Mouse (Mus musculus) liver, embryonic 14.5 days (tissue): ENCODE measurements around the gene Hipk2. TPM values are rescaled to one million over a fixed set of nuclear protein-coding genes. Genes with fewer than 3 reads are reported as not detected.
A peak's percentile ranks its signal among the peaks of the same experiment; 100 is the strongest.

Experiments
- ATAC-seq: fragments of 200-750 bp; cut with Nextera tagmentation; 2 replicates; pipeline ENCODE4 v1.8.0; 2017; ENCODE audit warnings: moderate number of reproducible peaks, mild to moderate bottlenecking, moderate library complexity; ENCODE audit not compliant: insufficient read depth
- DNase-seq, 3 experiments: peaks; one replicate each; pipeline ENCODE4 v3.0.0-alpha.2; 2012 to 2013; ENCODE audit warnings: low read depth in 3 of 3, low spot score in 3 of 3
- H3K27ac ChIP-seq: fragments of 300-500 bp; sonication (generic); 2 replicates; pipeline ENCODE4 v1.5.1; 2014; ENCODE audit warnings: moderate library complexity, mild to moderate bottlenecking, control low read depth, inconsistent platforms
- H3K27me3 ChIP-seq: fragments of 300-500 bp; sonication (generic); 2 replicates; pipeline ENCODE4 v1.6.1; 2014; ENCODE audit warnings: mild to moderate bottlenecking, low read length, moderate library complexity; ENCODE audit not compliant: control insufficient read depth, insufficient read depth
- H3K36me3 ChIP-seq: fragments of 300-500 bp; sonication (generic); replicated peaks from 2 replicates; pipeline ENCODE4 v1.6.1; 2014; ENCODE audit warnings: low read depth; ENCODE audit not compliant: control insufficient read depth, insufficient read depth
- H3K4me1 ChIP-seq, 2 experiments: fragments of 200-500 bp in 1 of 2; fragments of 300-500 bp in 1 of 2; sonication (generic) in 1 of 2; replicated peaks; 2 replicates each; pipeline ENCODE4 v1.6.1; 2012 to 2014; ENCODE audit warnings: antibody characterized with exemption in 1 of 2, inconsistent platforms in 1 of 2, low read length in 1 of 2; ENCODE audit not compliant: control insufficient read depth in 2 of 2, insufficient read depth in 2 of 2
- H3K4me2 ChIP-seq: fragments of 300-500 bp; sonication (generic); 2 replicates; pipeline ENCODE4 v1.6.1; 2014; ENCODE audit warnings: low read depth, mild to moderate bottlenecking, control low read depth, moderate library complexity
- H3K4me3 ChIP-seq, 2 experiments: fragments of 200-500 bp in 1 of 2; fragments of 300-500 bp in 1 of 2; sonication (generic) in 1 of 2; 2 replicates each; pipeline ENCODE4 v1.5.1; 2012 to 2014; ENCODE audit warnings: low read depth in 2 of 2, low read length in 2 of 2, mild to moderate bottlenecking in 2 of 2, control low read depth in 1 of 2, inconsistent platforms in 1 of 2, moderate library complexity in 1 of 2; ENCODE audit not compliant: insufficient read depth in 1 of 2
- H3K9ac ChIP-seq: fragments of 300-500 bp; sonication (generic); replicated peaks from 2 replicates; pipeline ENCODE4 v1.6.1; 2014; ENCODE audit warnings: mild to moderate bottlenecking, control low read depth, moderate library complexity
- H3K9me3 ChIP-seq: fragments of 300-500 bp; sonication (generic); 2 replicates; pipeline ENCODE4 v1.6.1; 2016; ENCODE audit warnings: low read length, mixed read lengths; ENCODE audit not compliant: control insufficient read depth
- CTCF ChIP-seq: IDR thresholded peaks from 2 replicates; pipeline ENCODE4 v1.5.1; 2016; ENCODE audit warnings: antibody characterized with exemption, low read depth, control low read depth
- EP300 ChIP-seq: IDR thresholded peaks from 2 replicates; pipeline ENCODE4 v1.6.1; 2016; ENCODE audit warnings: antibody characterized with exemption, low read depth
- WGBS: fragments of 180-500 bp; shearing (Covaris S2); extraction: QIAGEN DNeasy Blood & Tissue Kit; methylation state at CpG from one replicate; pipeline ENCODE4 v1.1.7; 2014; ENCODE audit not compliant: insufficient replicate concordance; 5-methylcytosine and 5-hydroxymethylcytosine counted together
- polyA plus RNA-seq, 2 experiments: library from polyadenylated mRNA; depleted of rRNA in 1 of 2; stranded (reverse) in 1 of 2; unstranded in 1 of 2; fragments of >200 nt; fragmentation: Nextera tagmentation in 1 of 2; extraction: Ambion mirVana in 1 of 2; gene quantifications; 2 replicates each; pipeline versions ENCODE4 v1.2.1 to v1.2.3; 2012 to 2014

The Hipk2 gene
- polyA plus RNA-seq, 2 experiments, result 10.7 to 13.0 TPM

GRCm38 (mm10) chr6:38741024-38741423 lies 134.9 kb downstream of the Hipk2 start:
- no peak overlapping the region for H3K9ac ChIP-seq
- peaks cover 97% of the 10 kb centered on the region for H3K36me3 ChIP-seq
- H3K4me1 ChIP-seq, result peaks cover 0 to 7% of the 10 kb centered on the region in 2 experiments; a peak in 1 of 4 replicates
- no peak overlapping the region for H3K4me3 ChIP-seq
- DNase-seq (no peak), ATAC-seq (no peak)
- H3K27me3 ChIP-seq, result no peaks in the 10 kb centered on the region
- no peaks in the 10 kb centered on the region for H3K9me3 ChIP-seq
- H3K27ac ChIP-seq, result no peak overlapping the region
- WGBS, result 88% methylated on average over 3 of the region's 3 CpGs
- no peak for TF ChIP-seq CTCF
- no peak for TF ChIP-seq EP300
- H3K4me2 ChIP-seq, result no peak overlapping the region

- ATAC-seq, result no peak
- Histone ChIP-seq H3K4me3 (no peak overlapping the region), H3K27ac (no peak overlapping the region), H3K4me1 (peaks cover 0 to 7% of the 10 kb centered on the region in 2 experiments; a peak in 1 of 4 replicates), H3K4me2 (no peak overlapping the region), H3K27me3 (no peaks in the 10 kb centered on the region), H3K9ac (no peak overlapping the region), H3K9me3 (no peaks in the 10 kb centered on the region), H3K36me3 (peaks cover 97% of the 10 kb centered on the region)
- WGBS, result 58% methylated on average over 3 of the region's 3 CpGs
- peak; percentile 23 to 38 (median 24) for DNase-seq
- no peak for TF ChIP-seq EP300
- no peak for TF ChIP-seq CTCF
Measured at GRCm38 (mm10) chr6:38739266-38739665, 136.7 kb downstream of the Hipk2 start.

GRCm38 (mm10) chr6:38737763-38738162 lies 138.2 kb downstream of the Hipk2 start:
- Histone ChIP-seq H3K36me3 (peaks cover 96% of the 10 kb centered on the region), H3K27me3 (no peaks in the 10 kb centered on the region), H3K27ac (no peak overlapping the region), H3K4me3 (no peak overlapping the region), H3K4me1 (peaks cover 0 to 7% of the 10 kb centered on the region in 2 experiments; a peak in 1 of 4 replicates), H3K9me3 (no peaks in the 10 kb centered on the region), H3K9ac (no peak overlapping the region), H3K4me2 (no peak overlapping the region)
- 64% methylated on average over 2 of the region's 2 CpGs for WGBS
- no peak for ATAC-seq
- TF ChIP-seq EP300 (no peak), CTCF (peak; percentile 22; the same call in 1 of the 2 replicates)
- no peak for DNase-seq

GRCm38 (mm10) chr6:38736240-38736639 lies 139.7 kb downstream of the Hipk2 start:
- Histone ChIP-seq H3K27ac (peak overlapping the region; percentile 3; the same call in 1 of the 2 replicates), H3K4me1 (peaks cover 0 to 7% of the 10 kb centered on the region in 2 experiments; a peak in 1 of 4 replicates), H3K27me3 (no peaks in the 10 kb centered on the region), H3K36me3 (peaks cover 95% of the 10 kb centered on the region), H3K9ac (no peak overlapping the region), H3K4me2 (no peak overlapping the region), H3K4me3 (no peak overlapping the region), H3K9me3 (no peaks in the 10 kb centered on the region)
- peak; percentile 95 for TF ChIP-seq CTCF
- TF ChIP-seq EP300, result 0 out of 2 replicates have a peak, but pooled peaks have one; percentile 29
- DNase-seq (peak; percentile 57 to 65 (median 58)), ATAC-seq (peak; percentile 72)
- WGBS, result 23% methylated on average over 4 of the region's 4 CpGs

- 91% methylated on average over 3 of the region's 3 CpGs for WGBS
- no peak for ATAC-seq
- no peak for TF ChIP-seq CTCF
- TF ChIP-seq EP300, result no peak
Measured at GRCm38 (mm10) chr6:38732681-38733080, 143.3 kb downstream of the Hipk2 start.

More at GRCm38 (mm10) chr6:38732681-38733080, 143.3 kb downstream of the Hipk2 start:
- Histone ChIP-seq H3K9ac (no peak overlapping the region), H3K9me3 (no peaks in the 10 kb centered on the region), H3K4me2 (no peak overlapping the region), H3K4me3 (no peak overlapping the region), H3K36me3 (peaks cover 87% of the 10 kb centered on the region), H3K27me3 (no peaks in the 10 kb centered on the region), H3K4me1 (peaks cover 0 to 4% of the 10 kb centered on the region in 2 experiments; a peak in 1 of 4 replicates), H3K27ac (no peak overlapping the region)
- DNase-seq, result no peak
